Mouse (Mus musculus) activated CD4-positive, CD25-positive, alpha-beta regulatory T cell, adult 9 weeks (primary cell): ENCODE data around the gene Atat1. TPM values are rescaled to one million over a fixed set of nuclear protein-coding genes. Genes with fewer than 3 reads are reported as not detected.

ENCODE experiments used
- polyA plus RNA-seq: library from polyadenylated mRNA; unstranded; fragments of 100-300 nt; shearing (Covaris generic); gene quantifications from one replicate; pipeline ENCODE4 v1.2.1, GENCODE M21; 2017

Atat1 gene
- 28.4 TPM for polyA plus RNA-seq

GRCm38 (mm10) chr17:35909919-35910369 lies at the start of gene Atat1:
Gene Atat1 (minus strand): TSS chr17:35910075.

GRCm38 (mm10) chr17:35916297-35917142 lies 6.6 kb upstream of the Atat1 start, which contains the start of the genes Mrps18b and Ppp1r10:
Gene Mrps18b (minus strand): TSS chr17:35916389.
Gene Ppp1r10 (plus strand): TSS chr17:35916434.

GRCm38 (mm10) chr17:35896781-35897643 lies 12.9 kb downstream of the Atat1 start, which contains the start of gene 2310061I04Rik:
Gene 2310061I04Rik (minus strand): TSS chr17:35897431.

GRCm38 (mm10) chr17:35879245-35880057 lies 30.4 kb downstream of the Atat1 start, which contains the start of gene Dhx16:
Gene Dhx16 (plus strand): TSS chr17:35879819.

GRCm38 (mm10) chr17:35865481-35866280 lies 44.2 kb downstream of the Atat1 start, which contains the start of gene Ppp1r18:
Gene Ppp1r18 (plus strand): TSS chr17:35865593.

GRCm38 (mm10) chr17:35861198-35861857 lies 48.5 kb downstream of the Atat1 start, which contains the start of gene Nrm:
Gene Nrm (plus strand): TSS chr17:35861318.

Other genes starting within 250 kb of the Atat1 start
- 35.4 TPM for gene Vars2, start 242.5 kb downstream of the Atat1 start, polyA plus RNA-seq
- 29.3 TPM for gene Gtf2h4, start 236.3 kb downstream of the Atat1 start, polyA plus RNA-seq
- 4.8 TPM for gene Ddr1, start 205.5 kb downstream of the Atat1 start, polyA plus RNA-seq
- 0.89 TPM for gene Ier3, start 88.4 kb downstream of the Atat1 start, polyA plus RNA-seq
- gene Flot1, start 86.8 kb downstream of the Atat1 start, polyA plus RNA-seq, result 48.6 TPM
- gene Tubb5, start 71.8 kb downstream of the Atat1 start, polyA plus RNA-seq, result 154 TPM
- 17.8 TPM for gene Mdc1, start 68.6 kb downstream of the Atat1 start, polyA plus RNA-seq
- gene Nrm, start 48.8 kb downstream of the Atat1 start, polyA plus RNA-seq, result 27.3 TPM
- 596 TPM for gene Ppp1r18, start 44.5 kb downstream of the Atat1 start, polyA plus RNA-seq
- 28.1 TPM for gene Dhx16, start 30.3 kb downstream of the Atat1 start, polyA plus RNA-seq
- gene 2310061I04Rik, start 12.6 kb downstream of the Atat1 start, polyA plus RNA-seq, result 28.9 TPM
- gene Mrps18b, start 6.3 kb upstream of the Atat1 start, polyA plus RNA-seq, result 77.6 TPM
- gene Ppp1r10, start 6.4 kb upstream of the Atat1 start, polyA plus RNA-seq, result 62.6 TPM
- gene Abcf1, start 59.7 kb upstream of the Atat1 start, polyA plus RNA-seq, result 162 TPM
- gene Gnl1, start 69.8 kb upstream of the Atat1 start, polyA plus RNA-seq, result 16.1 TPM
- gene Prr3, start 70.2 kb upstream of the Atat1 start, polyA plus RNA-seq, result 20.4 TPM
- 27.0 TPM for gene H2-T24, start 110.5 kb upstream of the Atat1 start, polyA plus RNA-seq
- 848 TPM for gene H2-T23, start 122.8 kb upstream of the Atat1 start, polyA plus RNA-seq
- gene H2-T22, start 132.7 kb upstream of the Atat1 start, polyA plus RNA-seq, result 263 TPM
- gene Gm6034, start 132.9 kb upstream of the Atat1 start, polyA plus RNA-seq, result 0.56 TPM
- not detected for gene Gm11127, start 148.3 kb upstream of the Atat1 start, polyA plus RNA-seq
- gene Gm19684, start 211.6 kb upstream of the Atat1 start, polyA plus RNA-seq, result 1.3 TPM
- not detected for gene Gm7030, start 219.3 kb upstream of the Atat1 start, polyA plus RNA-seq